Mouse (Mus musculus): ENCODE data around the gene Dmxl2.

GRCm38 (mm10) chr9:54549433-54549832 lies 48.0 kb upstream of the Dmxl2 start:
- TF ChIP-seq CTCF (IDR thresholded peaks at IDR 0.05; ENCODE audit: low read depth) = no peak
- TF ChIP-seq EP300 (IDR thresholded peaks at IDR 0.05; ENCODE audit: low read depth) = no peak

Measured in heart, postnatal 0 days (tissue).